Mouse (Mus musculus) liver, embryonic 14.5 days (tissue): ENCODE results near the gene Phc2. TPM values are rescaled to one million over a fixed set of nuclear protein-coding genes. Genes with fewer than 3 reads are reported as not detected.

Source experiments
- ATAC-seq: fragments of 200-750 bp; cut with Nextera tagmentation; 2 replicates; pipeline ENCODE4 v1.8.0; 2017; ENCODE audit warnings: moderate number of reproducible peaks, mild to moderate bottlenecking, moderate library complexity; ENCODE audit not compliant: insufficient read depth
- DNase-seq, 3 experiments: peaks; one replicate each; pipeline ENCODE4 v3.0.0-alpha.2; 2012 to 2013; ENCODE audit warnings: low read depth in 3 of 3, low spot score in 3 of 3
- H3K27ac ChIP-seq: fragments of 300-500 bp; sonication (generic); 2 replicates; pipeline ENCODE4 v1.5.1; 2014; ENCODE audit warnings: moderate library complexity, mild to moderate bottlenecking, control low read depth, inconsistent platforms
- H3K27me3 ChIP-seq: fragments of 300-500 bp; sonication (generic); 2 replicates; pipeline ENCODE4 v1.6.1; 2014; ENCODE audit warnings: mild to moderate bottlenecking, low read length, moderate library complexity; ENCODE audit not compliant: control insufficient read depth, insufficient read depth
- H3K36me3 ChIP-seq: fragments of 300-500 bp; sonication (generic); replicated peaks from 2 replicates; pipeline ENCODE4 v1.6.1; 2014; ENCODE audit warnings: low read depth; ENCODE audit not compliant: control insufficient read depth, insufficient read depth
- H3K4me1 ChIP-seq, 2 experiments: fragments of 200-500 bp in 1 of 2; fragments of 300-500 bp in 1 of 2; sonication (generic) in 1 of 2; replicated peaks; 2 replicates each; pipeline ENCODE4 v1.6.1; 2012 to 2014; ENCODE audit warnings: antibody characterized with exemption in 1 of 2, inconsistent platforms in 1 of 2, low read length in 1 of 2; ENCODE audit not compliant: control insufficient read depth in 2 of 2, insufficient read depth in 2 of 2
- H3K4me2 ChIP-seq: fragments of 300-500 bp; sonication (generic); 2 replicates; pipeline ENCODE4 v1.6.1; 2014; ENCODE audit warnings: low read depth, mild to moderate bottlenecking, control low read depth, moderate library complexity
- H3K4me3 ChIP-seq, 2 experiments: fragments of 200-500 bp in 1 of 2; fragments of 300-500 bp in 1 of 2; sonication (generic) in 1 of 2; 2 replicates each; pipeline ENCODE4 v1.5.1; 2012 to 2014; ENCODE audit warnings: low read depth in 2 of 2, low read length in 2 of 2, mild to moderate bottlenecking in 2 of 2, control low read depth in 1 of 2, inconsistent platforms in 1 of 2, moderate library complexity in 1 of 2; ENCODE audit not compliant: insufficient read depth in 1 of 2
- H3K9ac ChIP-seq: fragments of 300-500 bp; sonication (generic); replicated peaks from 2 replicates; pipeline ENCODE4 v1.6.1; 2014; ENCODE audit warnings: mild to moderate bottlenecking, control low read depth, moderate library complexity
- H3K9me3 ChIP-seq: fragments of 300-500 bp; sonication (generic); 2 replicates; pipeline ENCODE4 v1.6.1; 2016; ENCODE audit warnings: low read length, mixed read lengths; ENCODE audit not compliant: control insufficient read depth
- CTCF ChIP-seq: IDR thresholded peaks from 2 replicates; pipeline ENCODE4 v1.5.1; 2016; ENCODE audit warnings: antibody characterized with exemption, low read depth, control low read depth
- EP300 ChIP-seq: IDR thresholded peaks from 2 replicates; pipeline ENCODE4 v1.6.1; 2016; ENCODE audit warnings: antibody characterized with exemption, low read depth
- WGBS: fragments of 180-500 bp; shearing (Covaris S2); extraction: QIAGEN DNeasy Blood & Tissue Kit; methylation state at CpG from one replicate; pipeline ENCODE4 v1.1.7; 2014; ENCODE audit not compliant: insufficient replicate concordance; 5-methylcytosine and 5-hydroxymethylcytosine counted together
- polyA plus RNA-seq, 2 experiments: library from polyadenylated mRNA; depleted of rRNA in 1 of 2; stranded (reverse) in 1 of 2; unstranded in 1 of 2; fragments of >200 nt; fragmentation: Nextera tagmentation in 1 of 2; extraction: Ambion mirVana in 1 of 2; gene quantifications; 2 replicates each; pipeline versions ENCODE4 v1.2.1 to v1.2.3; 2012 to 2014

Phc2 gene
- polyA plus RNA-seq, 2 experiments = 8.8 to 17.1 TPM

DNA sequence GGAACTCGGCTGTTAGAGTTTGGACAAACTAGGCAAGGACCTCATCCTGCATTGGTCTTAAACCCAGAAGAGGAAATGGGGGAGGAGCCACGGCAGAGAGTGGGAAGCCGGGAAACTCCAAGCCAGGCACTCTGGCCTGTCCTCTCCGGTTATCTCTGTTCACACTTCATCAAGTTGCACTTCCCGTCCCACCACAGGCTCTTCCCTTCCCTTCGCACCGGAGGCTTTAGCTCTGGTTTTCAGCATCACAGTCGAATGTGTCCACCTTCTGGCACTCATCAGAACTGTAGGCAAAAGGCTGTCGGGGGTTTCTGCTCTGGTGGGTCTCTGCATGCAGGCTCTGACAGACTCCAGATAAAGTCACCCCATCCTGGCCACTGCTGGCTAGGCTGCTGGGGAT is 52.1 kb downstream of the Phc2 start:
- Histone ChIP-seq H3K36me3 (no peaks in the 10 kb centered on the region), H3K4me1 (peaks cover 2 to 3% of the 10 kb centered on the region in 2 experiments; a peak in 3 of 4 replicates), H3K27ac (no peak overlapping the region), H3K27me3 (no peaks in the 10 kb centered on the region), H3K4me3 (no peak overlapping the region), H3K4me2 (no peak overlapping the region), H3K9me3 (no peaks in the 10 kb centered on the region), H3K9ac (no peak overlapping the region)
- WGBS = 3% methylated on average over 9 of the region's 9 CpGs
- ATAC-seq (no peak), DNase-seq (no peak)
- TF ChIP-seq EP300 (no peak), CTCF (peak; percentile 53)

DNA sequence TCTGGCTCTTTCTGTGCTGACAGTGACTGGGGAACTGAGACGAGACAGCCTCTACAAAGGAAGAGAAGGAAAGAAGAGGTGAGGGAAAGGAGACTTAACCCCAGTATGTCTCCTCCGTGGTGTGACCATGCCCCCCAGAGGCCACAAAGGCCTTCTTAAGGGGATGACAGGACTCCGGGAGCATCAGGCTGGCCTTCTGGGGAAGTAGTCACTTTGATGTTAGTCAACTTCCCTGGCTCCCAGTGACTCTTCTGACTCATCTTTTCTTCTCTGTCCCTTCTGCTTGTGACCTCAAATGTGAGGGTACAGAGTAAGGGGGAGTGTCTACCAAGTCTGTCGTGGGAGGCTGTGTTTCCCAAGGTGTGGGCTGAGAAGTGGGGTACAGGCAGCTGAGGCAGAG is 52.9 kb downstream of the Phc2 start:
- TF ChIP-seq EP300 = no peak
- TF ChIP-seq CTCF = 0 out of 2 replicates have a peak, but pooled peaks have one; percentile 14
- peaks cover 3 to 6% of the 10 kb centered on the region in 2 experiments; a peak in 3 of 4 replicates for H3K4me1 ChIP-seq
- ATAC-seq (no peak), DNase-seq (no peak)
- H3K4me2 ChIP-seq = no peak overlapping the region
- no peaks in the 10 kb centered on the region for H3K9me3 ChIP-seq
- H3K27me3 ChIP-seq = no peaks in the 10 kb centered on the region
- no peak overlapping the region for H3K9ac ChIP-seq
- 44% methylated on average over 4 of the region's 4 CpGs for WGBS
- no peak overlapping the region for H3K4me3 ChIP-seq
- H3K36me3 ChIP-seq = no peaks in the 10 kb centered on the region
- H3K27ac ChIP-seq = no peak overlapping the region

DNA sequence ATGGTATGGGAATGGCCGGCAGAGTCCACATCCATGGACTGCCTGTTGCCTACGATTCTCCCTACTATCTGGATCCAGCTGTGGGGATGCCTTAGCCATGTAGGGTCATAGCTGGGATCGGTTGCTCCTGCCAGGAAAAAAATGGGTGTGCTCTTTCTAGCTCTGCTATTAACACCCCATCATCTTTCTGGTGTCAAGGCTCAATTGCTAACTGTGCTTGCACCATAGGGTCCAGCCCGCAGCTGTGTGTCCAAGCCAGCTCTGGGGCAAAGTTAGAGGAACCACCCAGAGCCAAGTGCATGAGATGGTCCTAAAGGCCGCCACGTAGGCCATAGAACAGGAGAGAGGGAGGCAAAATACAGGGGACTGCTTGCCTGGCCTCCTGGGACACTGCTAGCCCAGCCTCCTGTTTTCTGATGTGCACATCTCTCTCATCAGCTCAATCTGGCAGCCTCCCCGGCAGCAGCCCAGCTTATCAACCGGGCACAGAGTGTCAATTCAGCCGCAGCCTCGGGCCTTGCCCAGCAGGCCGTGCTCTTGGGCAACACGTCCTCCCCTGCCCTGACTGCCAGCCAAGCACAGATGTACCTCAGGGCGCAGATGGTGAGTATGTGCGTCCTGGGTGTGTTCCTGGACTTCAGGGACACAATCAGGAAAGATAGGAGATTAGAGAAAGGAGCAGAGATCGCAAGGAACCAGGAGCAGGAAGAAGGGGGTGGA is 54.7 kb downstream of the Phc2 start:
- 32% methylated on average over 15 of the region's 15 CpGs for WGBS
- peak; percentile 72 for ATAC-seq
- H3K4me3 ChIP-seq = no peak overlapping the region

DNA sequence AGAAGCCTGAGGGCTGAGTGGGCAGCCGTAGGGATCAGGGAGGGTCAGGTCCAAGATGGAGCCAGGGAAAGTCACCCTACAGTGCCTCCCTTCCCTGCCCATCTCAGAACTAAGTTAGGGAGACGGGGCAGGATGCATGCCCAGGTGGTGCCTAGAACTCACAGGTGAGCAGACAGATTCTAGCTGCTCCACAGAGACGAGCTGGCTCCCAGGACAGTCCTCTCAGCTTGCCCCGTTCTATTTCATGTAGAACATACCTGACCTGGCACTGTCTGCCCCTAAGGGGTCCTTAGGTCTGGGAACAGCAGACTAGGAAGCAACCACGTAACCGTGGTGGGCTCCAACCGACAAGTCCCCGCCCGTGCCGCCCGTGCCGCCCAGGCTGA is 55.3 kb downstream of the Phc2 start:
- Histone ChIP-seq H3K4me2 (no peak overlapping the region), H3K9ac (no peak overlapping the region), H3K4me1 (peaks cover 3 to 6% of the 10 kb centered on the region in 2 experiments; a peak in 3 of 4 replicates), H3K27ac (no peak overlapping the region), H3K27me3 (no peaks in the 10 kb centered on the region), H3K36me3 (no peaks in the 10 kb centered on the region), H3K4me3 (no peak overlapping the region), H3K9me3 (no peaks in the 10 kb centered on the region)
- WGBS = 72% methylated on average over 12 of the region's 12 CpGs
- DNase-seq = no peak
- ATAC-seq = no peak
- TF ChIP-seq EP300 = no peak
- no peak for TF ChIP-seq CTCF

More for the DNA sequence above, 54.7 kb downstream of the Phc2 start:
- TF ChIP-seq EP300 (peak; percentile 49; the same call in 1 of the 2 replicates), CTCF (peak; percentile 27; the same call in 1 of the 2 replicates)
- Histone ChIP-seq H3K4me1 (peaks cover 3 to 6% of the 10 kb centered on the region in 2 experiments; a peak in 3 of 4 replicates), H3K4me2 (no peak overlapping the region), H3K27ac (no peak overlapping the region), H3K9ac (no peak overlapping the region), H3K36me3 (no peaks in the 10 kb centered on the region), H3K9me3 (no peaks in the 10 kb centered on the region), H3K27me3 (no peaks in the 10 kb centered on the region)
- DNase-seq = peak in 2 of 3 experiments; percentile 45 to 47

DNA sequence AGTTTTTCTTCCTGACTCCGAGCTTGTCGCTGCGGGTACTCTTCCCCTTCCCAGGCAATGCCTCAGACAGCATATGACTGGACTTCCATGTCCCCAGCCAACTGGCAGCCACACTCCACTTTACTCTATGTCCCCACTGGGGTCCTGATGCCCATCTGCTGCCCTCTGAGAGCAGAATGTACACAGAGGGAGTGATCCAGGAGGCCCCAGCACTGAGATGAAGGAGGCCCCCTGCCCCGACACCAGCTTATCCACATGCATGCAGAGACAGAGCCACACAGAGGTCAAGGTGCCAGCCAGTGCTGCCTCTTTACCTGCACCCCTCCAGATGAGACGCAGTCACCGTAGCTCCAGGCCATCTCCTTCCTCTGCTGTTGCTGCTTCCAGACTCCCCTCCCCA is 55.8 kb downstream of the Phc2 start:
- TF ChIP-seq CTCF (no peak), EP300 (no peak)
- peaks cover 3 to 6% of the 10 kb centered on the region in 2 experiments; a peak in 3 of 4 replicates for H3K4me1 ChIP-seq
- no peaks in the 10 kb centered on the region for H3K27me3 ChIP-seq
- no peak overlapping the region for H3K4me3 ChIP-seq
- no peaks in the 10 kb centered on the region for H3K9me3 ChIP-seq
- WGBS = 74% methylated on average over 6 of the region's 6 CpGs
- no peak overlapping the region for H3K27ac ChIP-seq
- no peaks in the 10 kb centered on the region for H3K36me3 ChIP-seq
- no peak overlapping the region for H3K4me2 ChIP-seq
- DNase-seq (no peak), ATAC-seq (no peak)
- H3K9ac ChIP-seq = no peak overlapping the region
